Mouse (Mus musculus) megakaryocyte-erythroid progenitor cell, adult 5-6 weeks (primary cell): ENCODE measurements around the gene Tprgl. TPM values are rescaled to one million over a fixed set of nuclear protein-coding genes. Genes with fewer than 3 reads are reported as not detected.

ENCODE experiments used
- ATAC-seq: replicated peaks from 2 replicates; pipeline ENCODE4 v1.8.0; 2016; ENCODE audit warnings: mild to moderate bottlenecking, inconsistent platforms; ENCODE audit not compliant: severe bottlenecking, poor library complexity, low FRiP score, low TSS enrichment
- total RNA-seq, 2 experiments: library from RNA; stranded (forward) in 1 of 2; stranded (reverse) in 1 of 2; fragments of 200-1000, 215-1000 nt in 1 of 2; fragments of >200 nt in 1 of 2; fragmentation: Nextera tagmentation in 1 of 2; gene quantifications; 2 replicates each; pipeline ENCODE4 v1.2.3; 2014 to 2017

Gene Tprgl
- total RNA-seq, 2 experiments from 2014 or later = 49.6 to 67.6 TPM

DNA sequence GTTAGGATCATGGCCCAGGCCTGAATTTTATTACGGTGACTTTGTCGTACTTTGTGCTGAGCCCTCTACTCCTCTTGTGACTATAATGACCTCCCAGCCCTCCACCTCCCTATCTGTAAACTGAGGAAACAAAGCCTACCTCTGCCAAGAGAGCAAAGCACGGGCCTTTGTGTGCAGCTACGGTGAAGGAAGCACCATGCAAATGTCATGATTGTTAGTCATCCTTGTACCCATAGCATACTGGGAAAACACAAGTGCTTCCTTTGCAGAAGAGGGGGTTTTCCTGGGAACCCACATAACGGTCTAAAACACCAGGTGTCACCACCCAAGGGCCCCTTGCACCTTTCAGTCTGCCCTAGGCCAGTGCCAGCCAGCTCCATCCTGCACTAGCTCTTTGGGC, 35.3 kb downstream of the Tprgl start:
- ATAC-seq = no peak

DNA sequence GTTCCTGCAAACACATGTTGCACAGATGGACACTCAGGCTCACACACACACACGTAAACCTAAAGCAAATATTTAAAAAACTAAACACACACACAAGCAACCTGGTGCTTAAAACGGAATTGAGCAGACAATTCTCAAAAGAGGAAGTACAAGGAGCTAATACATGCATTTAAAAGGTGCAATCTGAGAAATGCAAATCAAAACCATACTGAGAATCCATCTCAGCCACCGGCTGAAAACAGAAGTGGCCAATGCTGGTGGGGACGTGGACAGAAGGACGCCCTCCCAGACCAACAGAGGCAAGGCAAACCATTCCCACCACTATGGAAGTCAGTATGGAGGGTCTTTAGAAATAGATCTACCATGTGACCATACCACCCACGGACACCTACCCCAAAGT, 36.9 kb downstream of the Tprgl start:
- no peak for ATAC-seq

DNA sequence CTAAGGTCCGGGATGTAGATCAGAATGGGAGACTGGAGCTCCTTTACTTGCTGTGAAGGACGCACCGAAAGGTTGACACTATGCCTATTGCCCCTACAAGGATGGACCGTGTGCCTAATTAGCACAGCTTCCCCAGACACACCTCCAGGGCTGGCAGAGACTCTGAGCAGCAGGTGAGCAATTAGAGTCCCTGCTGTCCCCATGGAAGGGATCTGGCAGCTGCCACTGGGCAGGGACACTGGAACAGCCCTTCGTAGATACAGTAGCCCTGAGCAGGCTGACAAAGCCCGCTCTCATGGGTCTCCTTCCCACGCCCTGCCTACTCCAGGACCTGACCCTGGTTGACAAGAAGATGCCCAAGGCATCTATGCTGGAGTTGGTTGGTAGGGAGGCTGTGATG, 38.1 kb downstream of the Tprgl start:
- peak; percentile 15; the same call in 1 of the 2 replicates for ATAC-seq

DNA sequence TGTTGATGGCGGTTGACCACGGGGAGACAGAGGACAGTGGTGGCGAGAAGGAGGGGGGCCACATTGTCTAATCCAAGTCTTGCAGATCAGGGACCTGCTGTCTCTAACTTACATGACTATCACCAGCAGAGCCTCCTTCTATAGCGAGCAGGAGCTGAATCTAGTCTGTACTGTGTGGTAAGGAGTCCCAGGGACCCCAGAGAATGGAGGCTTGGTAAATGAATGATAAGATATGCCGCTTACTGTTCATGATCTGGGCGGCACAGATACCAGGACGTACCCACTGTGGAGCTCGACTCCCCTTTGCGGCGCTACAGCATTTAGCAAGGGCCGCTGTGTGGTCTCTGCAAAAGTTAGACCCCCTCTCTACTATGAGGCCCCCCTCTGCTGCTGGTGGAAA, 38.7 kb downstream of the Tprgl start:
- peak; percentile 84 for ATAC-seq

DNA sequence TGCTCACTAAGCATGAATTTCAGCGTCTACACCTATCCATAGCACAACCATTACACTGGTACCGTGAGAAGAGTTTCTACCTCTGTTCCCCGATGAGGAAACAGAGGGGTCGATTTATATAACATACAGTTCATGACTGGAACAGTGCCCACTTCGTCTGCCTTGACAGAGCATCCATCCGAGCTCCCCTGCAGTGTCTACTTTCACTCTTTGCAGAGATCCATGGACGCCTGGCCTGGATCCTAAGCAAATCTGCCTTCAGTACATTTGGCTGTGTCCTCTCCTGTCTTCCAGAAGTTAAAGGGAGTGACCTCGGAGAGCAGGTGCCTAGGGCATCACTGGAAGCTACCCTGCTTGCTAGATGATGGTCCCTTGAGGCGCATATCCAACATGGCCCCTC, 41.3 kb downstream of the Tprgl start:
- no peak for ATAC-seq

DNA sequence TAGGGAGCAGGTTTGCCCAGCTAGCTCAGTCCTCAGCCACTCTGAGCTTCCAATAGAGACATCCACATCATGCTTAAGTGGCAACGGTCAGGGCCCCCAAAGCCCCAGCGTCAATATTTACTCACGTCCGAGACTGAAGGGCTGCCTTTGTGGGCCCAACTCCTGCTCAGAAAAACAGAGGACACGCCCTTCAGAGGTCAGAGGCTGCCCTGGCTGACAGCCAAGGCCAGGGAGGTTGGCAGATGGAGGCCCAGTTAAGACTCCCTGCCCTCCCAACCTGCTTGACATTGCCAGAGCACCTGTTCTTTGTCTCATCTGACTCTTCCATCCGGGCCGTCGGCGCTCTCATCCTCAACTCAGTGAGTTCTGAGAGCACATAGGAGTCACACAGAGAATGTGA, 41.7 kb downstream of the Tprgl start:
- peak; percentile 53 for ATAC-seq

DNA sequence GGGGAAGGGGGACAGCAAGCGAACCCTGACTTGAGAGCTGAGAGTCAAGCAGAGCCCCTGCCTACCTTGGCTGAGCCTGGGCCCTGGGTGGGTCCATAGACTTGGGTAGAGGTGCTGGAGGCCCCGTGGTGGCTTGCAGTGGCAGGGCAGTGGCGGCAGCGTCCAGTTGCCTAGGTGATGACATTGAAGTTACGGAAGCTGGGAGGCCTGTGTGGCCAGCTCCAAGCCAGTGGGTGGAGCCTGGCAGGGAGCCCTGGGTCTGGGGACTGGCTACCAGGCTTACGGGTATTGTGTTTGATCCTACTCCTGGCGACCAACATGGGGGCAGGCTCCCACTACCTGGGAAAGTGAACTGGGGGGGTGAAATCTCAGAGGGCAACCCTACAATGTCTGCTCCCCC, 44.0 kb downstream of the Tprgl start:
- ATAC-seq = no peak

DNA sequence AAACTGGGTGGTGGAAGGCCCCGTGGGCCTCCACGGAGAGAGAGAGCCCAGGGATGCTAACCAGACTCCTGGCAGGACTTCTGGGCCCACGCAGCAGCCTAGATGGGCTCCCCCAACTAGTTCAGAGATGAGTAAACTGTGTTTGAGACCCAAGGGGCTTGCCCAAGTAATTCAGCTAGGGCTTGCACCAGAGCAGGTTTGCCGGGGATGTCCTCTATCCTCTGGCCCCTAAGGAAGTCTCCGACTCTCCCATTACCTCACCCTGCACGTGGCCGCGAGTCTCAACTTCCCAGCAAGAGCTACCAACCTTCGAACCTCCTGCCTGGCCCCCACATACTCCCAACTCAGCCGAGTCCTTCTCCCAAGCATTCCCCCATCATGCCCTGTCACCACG, 50.6 kb downstream of the Tprgl start:
- no peak for ATAC-seq

DNA sequence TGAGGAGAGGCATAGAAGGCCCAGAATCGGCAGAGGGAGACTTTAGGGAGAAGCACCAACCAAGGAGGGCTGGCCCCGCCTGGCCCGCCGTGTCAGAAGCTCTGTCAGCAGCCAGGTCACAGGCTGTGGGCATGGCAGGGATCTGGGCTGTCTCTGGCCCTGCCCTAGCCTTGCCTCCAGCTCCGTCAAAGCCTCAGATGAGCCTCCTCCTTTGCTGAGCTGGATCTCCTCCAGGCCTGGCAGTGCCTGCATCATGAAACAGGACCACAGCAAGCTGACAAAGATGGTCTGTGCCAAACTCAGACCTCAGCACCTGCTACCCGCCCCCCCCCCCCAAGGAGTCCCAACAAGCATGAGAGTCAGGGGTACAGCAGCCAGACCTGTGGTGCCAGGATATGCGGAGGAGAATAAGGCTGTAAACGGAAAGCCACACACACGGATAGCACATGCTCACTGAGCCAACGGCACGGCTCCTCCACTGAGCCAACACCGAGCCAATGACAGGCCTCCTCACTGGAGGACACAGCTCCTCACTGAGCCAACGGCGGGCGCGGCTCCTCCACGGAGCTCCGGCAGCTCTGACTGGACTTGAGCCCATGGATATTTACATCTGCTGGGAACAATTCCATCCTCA, 51.1 kb downstream of the Tprgl start:
- ATAC-seq = no peak

Other genes starting within 250 kb of the Tprgl start
- 58.6 and 78.0 TPM in 2 replicates for gene A430005L14Rik, start 203.4 kb downstream of the Tprgl start, total RNA-seq (2014; fragmentation: Nextera tagmentation)
- 45.1 and 62.6 TPM in 2 replicates for gene A430005L14Rik, start 203.4 kb downstream of the Tprgl start, total RNA-seq (2017)
- gene Dffb, start 185.5 kb downstream of the Tprgl start, total RNA-seq (2014; fragmentation: Nextera tagmentation) = 6.4 and 9.5 TPM in 2 replicates
- gene Dffb, start 185.5 kb downstream of the Tprgl start, total RNA-seq (2017) = 11.8 and 15.0 TPM in 2 replicates
- gene Cep104, start 185.5 kb downstream of the Tprgl start, total RNA-seq (2014; fragmentation: Nextera tagmentation) = 10.6 and 18.1 TPM in 2 replicates
- 6.0 and 8.4 TPM in 2 replicates for gene Cep104, start 185.5 kb downstream of the Tprgl start, total RNA-seq (2017)
- gene Lrrc47, start 148.9 kb downstream of the Tprgl start, total RNA-seq (2014; fragmentation: Nextera tagmentation) = 30.7 and 36.8 TPM in 2 replicates
- 32.6 and 49.4 TPM in 2 replicates for gene Lrrc47, start 148.9 kb downstream of the Tprgl start, total RNA-seq (2017)
- 119 and 177 TPM in 2 replicates for gene Smim1, start 134.4 kb downstream of the Tprgl start, total RNA-seq (2014; fragmentation: Nextera tagmentation)
- 34.2 and 58.4 TPM in 2 replicates for gene Smim1, start 134.4 kb downstream of the Tprgl start, total RNA-seq (2017)
- gene Ccdc27, start 118.0 kb downstream of the Tprgl start, total RNA-seq (2014; fragmentation: Nextera tagmentation) = not detected in 2 replicates
- not detected in 2 replicates for gene Ccdc27, start 118.0 kb downstream of the Tprgl start, total RNA-seq (2017)
- gene Trp73, start 20.5 kb downstream of the Tprgl start, total RNA-seq (2014; fragmentation: Nextera tagmentation) = not detected in 2 replicates
- not detected in 2 replicates for gene Trp73, start 20.5 kb downstream of the Tprgl start, total RNA-seq (2017)
- 23.3 and 29.7 TPM in 2 replicates for gene Wrap73, start 18.3 kb downstream of the Tprgl start, total RNA-seq (2014; fragmentation: Nextera tagmentation)
- gene Wrap73, start 18.3 kb downstream of the Tprgl start, total RNA-seq (2017) = 8.9 and 10.9 TPM in 2 replicates
- 0.22 and 0.37 TPM in 2 replicates for gene Megf6, start 10.1 kb upstream of the Tprgl start, total RNA-seq (2014; fragmentation: Nextera tagmentation)
- gene Megf6, start 10.1 kb upstream of the Tprgl start, total RNA-seq (2017) = 0.38 TPM in 1 of 2 replicates, not detected in the other
- gene Arhgef16, start 141.0 kb upstream of the Tprgl start, total RNA-seq (2014; fragmentation: Nextera tagmentation) = not detected in 2 replicates
- gene Arhgef16, start 141.0 kb upstream of the Tprgl start, total RNA-seq (2017) = not detected in 2 replicates
- not detected in 2 replicates for gene B230104I21Rik, start 175.5 kb upstream of the Tprgl start, total RNA-seq (2014; fragmentation: Nextera tagmentation)
- not detected in 2 replicates for gene B230104I21Rik, start 175.5 kb upstream of the Tprgl start, total RNA-seq (2017)